Mouse (Mus musculus): ENCODE data around the gene Klhl3. TPM values are rescaled to one million over a fixed set of nuclear protein-coding genes. Genes with fewer than 3 reads are reported as not detected.

The Klhl3 gene
- polyA plus RNA-seq, 1 experiment from 2014 or later: 6.0 TPM

DNA sequence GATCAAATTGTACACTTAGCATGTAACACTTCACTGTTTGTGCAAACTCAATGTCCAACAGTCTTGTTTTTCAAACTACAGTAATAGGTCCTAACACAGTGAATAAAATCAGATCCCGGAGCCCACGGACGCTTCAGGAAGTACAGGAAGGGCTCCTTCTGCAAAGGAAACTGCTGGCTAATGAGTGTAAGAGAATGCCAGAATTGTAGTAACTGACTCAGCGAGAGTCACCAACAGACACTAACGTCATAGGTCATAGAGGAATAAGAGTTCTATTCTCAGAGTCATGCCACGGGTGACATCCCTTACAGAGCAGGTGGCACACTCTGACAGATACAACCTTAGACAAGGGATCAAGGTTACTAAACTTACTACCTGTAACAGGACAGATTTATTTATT, 78.9 kb downstream of the Klhl3 start:
- Histone ChIP-seq H3K4me1 (ENCODE audit: control insufficient read depth, insufficient read depth, low read length) (0 out of 2 replicates have a peak, but pooled peaks cover 9% of the 10 kb centered on the region), H3K9ac (ENCODE audit: low read depth, low read length) (no peak overlapping the region), H3K27me3 (ENCODE audit: control insufficient read depth, insufficient read depth, low read length) (no peaks in the 10 kb centered on the region), H3K36me3 (ENCODE audit: control insufficient read depth, insufficient read depth, low read length) (no peaks in the 10 kb centered on the region), H3K4me3 (ENCODE audit: low read length) (no peak overlapping the region), H3K27ac (ENCODE audit: low read depth, low read length) (no peak overlapping the region), H3K4me2 (replicated peaks; ENCODE audit: low read depth, low read length) (no peak overlapping the region), H3K9me3 (ENCODE audit: control insufficient read depth, low read length) (no peaks in the 10 kb centered on the region)
- ATAC-seq (ENCODE audit: low FRiP score, low TSS enrichment): no peak
- 77% methylated on average over 6 of the region's 6 CpGs for WGBS

DNA sequence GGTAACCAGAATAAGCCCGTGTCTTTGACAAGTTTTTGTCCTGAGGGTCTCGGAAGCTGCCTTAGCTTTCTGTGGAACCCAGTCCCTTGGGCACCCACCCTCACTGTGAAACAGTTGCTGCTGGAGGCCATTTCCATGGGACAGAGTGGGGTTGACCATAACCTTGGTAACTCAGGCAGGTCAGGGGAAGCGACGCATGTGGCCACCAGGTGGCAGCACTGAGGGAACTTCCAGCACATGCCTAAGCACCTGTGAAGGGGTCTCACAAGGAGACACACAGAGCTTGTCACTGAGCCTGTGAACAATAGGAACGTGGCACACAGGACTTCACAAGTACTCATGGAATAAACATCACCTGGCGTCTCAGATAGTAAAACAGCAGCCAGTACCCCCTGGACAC, 81.6 kb downstream of the Klhl3 start:
- Histone ChIP-seq H3K9ac (ENCODE audit: low read depth, low read length) (no peak overlapping the region), H3K9me3 (ENCODE audit: control insufficient read depth, low read length) (no peaks in the 10 kb centered on the region), H3K4me2 (replicated peaks; ENCODE audit: low read depth, low read length) (no peak overlapping the region), H3K4me3 (ENCODE audit: low read length) (no peak overlapping the region), H3K27me3 (ENCODE audit: control insufficient read depth, insufficient read depth, low read length) (no peaks in the 10 kb centered on the region), H3K27ac (ENCODE audit: low read depth, low read length) (no peak overlapping the region), H3K4me1 (ENCODE audit: control insufficient read depth, insufficient read depth, low read length) (0 out of 2 replicates have a peak, but pooled peaks cover 9% of the 10 kb centered on the region), H3K36me3 (ENCODE audit: control insufficient read depth, insufficient read depth, low read length) (no peaks in the 10 kb centered on the region)
- ATAC-seq (ENCODE audit: low FRiP score, low TSS enrichment): 0 out of 2 replicates have a peak, but pooled peaks have one; percentile 60
- WGBS: 61% methylated on average over 6 of the region's 6 CpGs

GRCm38 (mm10) chr13:58027115-58027514, 86.3 kb downstream of the Klhl3 start:
- Histone ChIP-seq H3K9ac (ENCODE audit: low read depth, low read length) (no peak overlapping the region), H3K4me2 (replicated peaks; ENCODE audit: low read depth, low read length) (no peak overlapping the region), H3K27me3 (ENCODE audit: control insufficient read depth, insufficient read depth, low read length) (no peaks in the 10 kb centered on the region), H3K4me3 (ENCODE audit: low read length) (no peak overlapping the region), H3K4me1 (ENCODE audit: control insufficient read depth, insufficient read depth, low read length) (no peaks in the 10 kb centered on the region), H3K27ac (ENCODE audit: low read depth, low read length) (no peak overlapping the region), H3K36me3 (ENCODE audit: control insufficient read depth, insufficient read depth, low read length) (no peaks in the 10 kb centered on the region), H3K9me3 (ENCODE audit: control insufficient read depth, low read length) (no peaks in the 10 kb centered on the region)
- WGBS: 88% methylated on average over 8 of the region's 8 CpGs
- ATAC-seq (ENCODE audit: low FRiP score, low TSS enrichment): no peak

DNA sequence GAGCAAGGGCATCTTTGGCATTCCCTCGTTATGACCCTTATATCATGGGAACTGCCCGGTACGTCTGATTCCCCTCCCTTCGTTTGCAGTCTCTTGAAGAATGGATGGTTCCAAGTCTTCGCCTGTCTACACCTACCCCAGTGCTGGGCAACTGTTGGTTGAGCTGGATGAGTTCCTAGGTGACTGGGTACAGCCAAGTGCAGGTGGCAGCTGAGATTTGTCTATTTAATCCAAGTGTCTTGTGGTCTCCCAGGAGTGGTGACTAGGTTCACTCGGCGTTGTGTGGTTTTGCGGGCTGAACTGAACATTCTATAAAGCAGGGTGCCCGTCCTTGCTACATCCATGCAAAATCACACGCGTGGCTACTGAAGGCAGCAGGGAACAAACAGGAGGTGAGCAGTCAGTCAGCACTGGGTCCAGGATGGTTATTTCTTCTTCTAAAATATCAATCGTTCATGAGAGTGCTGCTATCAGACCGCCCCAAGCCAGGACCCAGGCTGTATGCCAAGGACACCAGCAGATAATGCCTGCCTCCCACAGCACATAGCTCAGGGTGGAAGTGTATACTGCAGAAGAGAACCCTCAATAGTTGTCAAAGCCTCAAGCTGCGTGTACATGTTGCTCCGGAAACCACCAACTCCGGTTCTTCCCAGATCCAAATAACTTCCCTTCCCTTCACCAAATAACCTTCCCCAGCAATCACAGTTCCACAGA, 87.5 kb downstream of the Klhl3 start:
- Histone ChIP-seq H3K9me3 (ENCODE audit: control insufficient read depth, low read length) (no peaks in the 10 kb centered on the region), H3K9ac (ENCODE audit: low read depth, low read length) (no peak overlapping the region), H3K36me3 (ENCODE audit: control insufficient read depth, insufficient read depth, low read length) (no peaks in the 10 kb centered on the region), H3K4me2 (replicated peaks; ENCODE audit: low read depth, low read length) (no peak overlapping the region), H3K4me3 (ENCODE audit: low read length) (no peak overlapping the region), H3K27ac (ENCODE audit: low read depth, low read length) (no peak overlapping the region), H3K27me3 (ENCODE audit: control insufficient read depth, insufficient read depth, low read length) (no peaks in the 10 kb centered on the region), H3K4me1 (ENCODE audit: control insufficient read depth, insufficient read depth, low read length) (no peaks in the 10 kb centered on the region)
- no peak for ATAC-seq (ENCODE audit: low FRiP score, low TSS enrichment)
- WGBS: 91% methylated on average over 16 of the region's 16 CpGs

GRCm38 (mm10) chr13:58023726-58024453, 89.5 kb downstream of the Klhl3 start:
- Histone ChIP-seq H3K9ac (ENCODE audit: low read depth, low read length) (no peak overlapping the region), H3K36me3 (ENCODE audit: control insufficient read depth, insufficient read depth, low read length) (no peaks in the 10 kb centered on the region), H3K4me2 (replicated peaks; ENCODE audit: low read depth, low read length) (no peak overlapping the region), H3K4me3 (ENCODE audit: low read length) (no peak overlapping the region), H3K4me1 (ENCODE audit: control insufficient read depth, insufficient read depth, low read length) (no peaks in the 10 kb centered on the region), H3K27ac (ENCODE audit: low read depth, low read length) (no peak overlapping the region), H3K27me3 (ENCODE audit: control insufficient read depth, insufficient read depth, low read length) (no peaks in the 10 kb centered on the region), H3K9me3 (ENCODE audit: control insufficient read depth, low read length) (no peaks in the 10 kb centered on the region)
- ATAC-seq (ENCODE audit: low FRiP score, low TSS enrichment): no peak
- 67% methylated on average over 8 of the region's 8 CpGs for WGBS

- no peak overlapping the region for H3K4me2 ChIP-seq (replicated peaks; ENCODE audit: low read depth, low read length)
- H3K27ac ChIP-seq (ENCODE audit: low read depth, low read length): no peak overlapping the region
- no peaks in the 10 kb centered on the region for H3K36me3 ChIP-seq (ENCODE audit: control insufficient read depth, insufficient read depth, low read length)
- no peaks in the 10 kb centered on the region for H3K4me1 ChIP-seq (ENCODE audit: control insufficient read depth, insufficient read depth, low read length)
- no peaks in the 10 kb centered on the region for H3K9me3 ChIP-seq (ENCODE audit: control insufficient read depth, low read length)
- H3K4me3 ChIP-seq (ENCODE audit: low read length): no peak overlapping the region
- no peak for ATAC-seq (ENCODE audit: low FRiP score, low TSS enrichment)
- H3K27me3 ChIP-seq (ENCODE audit: control insufficient read depth, insufficient read depth, low read length): no peaks in the 10 kb centered on the region
- 73% methylated on average over 9 of the region's 9 CpGs for WGBS
- no peak overlapping the region for H3K9ac ChIP-seq (ENCODE audit: low read depth, low read length)
Observed at GRCm38 (mm10) chr13:58023001-58023560, 90.3 kb downstream of the Klhl3 start.

- no peak for ATAC-seq (ENCODE audit: low FRiP score, low TSS enrichment)
- 87% methylated on average over 10 of the region's 10 CpGs for WGBS
Observed at GRCm38 (mm10) chr13:58020428-58020827, 93.0 kb downstream of the Klhl3 start.

DNA sequence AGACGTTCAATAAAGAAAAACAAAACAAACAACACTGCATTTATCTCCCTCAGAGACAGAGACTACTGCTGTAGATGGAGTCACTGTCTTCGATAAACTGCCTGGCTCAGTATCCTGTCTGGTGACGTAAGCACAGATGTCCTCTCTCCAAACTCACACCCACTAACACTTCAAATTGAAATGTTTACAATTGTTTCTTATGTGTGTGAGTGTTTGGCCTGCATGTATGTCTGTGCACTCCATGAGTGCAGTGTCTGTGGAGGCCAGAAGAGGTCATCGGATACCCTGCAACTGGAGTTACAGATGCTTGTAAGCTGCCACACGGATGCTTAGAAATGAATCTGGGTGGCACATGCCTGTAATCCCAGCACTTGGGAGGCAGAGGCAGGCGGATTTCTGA, 96.1 kb downstream of the Klhl3 start:
- Histone ChIP-seq H3K4me2 (replicated peaks; ENCODE audit: low read depth, low read length) (no peak overlapping the region), H3K36me3 (ENCODE audit: control insufficient read depth, insufficient read depth, low read length) (no peaks in the 10 kb centered on the region), H3K4me3 (ENCODE audit: low read length) (no peak overlapping the region), H3K9ac (ENCODE audit: low read depth, low read length) (no peak overlapping the region), H3K9me3 (ENCODE audit: control insufficient read depth, low read length) (no peaks in the 10 kb centered on the region), H3K27me3 (ENCODE audit: control insufficient read depth, insufficient read depth, low read length) (no peaks in the 10 kb centered on the region), H3K4me1 (ENCODE audit: control insufficient read depth, insufficient read depth, low read length) (no peaks in the 10 kb centered on the region), H3K27ac (ENCODE audit: low read depth, low read length) (no peak overlapping the region)
- WGBS: 81% methylated on average over 6 of the region's 6 CpGs
- ATAC-seq (ENCODE audit: low FRiP score, low TSS enrichment): no peak

More at GRCm38 (mm10) chr13:58020428-58020827, 93.0 kb downstream of the Klhl3 start:
- Histone ChIP-seq H3K4me3 (ENCODE audit: low read length) (no peak overlapping the region), H3K36me3 (ENCODE audit: control insufficient read depth, insufficient read depth, low read length) (no peaks in the 10 kb centered on the region), H3K4me2 (replicated peaks; ENCODE audit: low read depth, low read length) (no peak overlapping the region), H3K9ac (ENCODE audit: low read depth, low read length) (no peak overlapping the region), H3K9me3 (ENCODE audit: control insufficient read depth, low read length) (no peaks in the 10 kb centered on the region), H3K27me3 (ENCODE audit: control insufficient read depth, insufficient read depth, low read length) (no peaks in the 10 kb centered on the region), H3K4me1 (ENCODE audit: control insufficient read depth, insufficient read depth, low read length) (no peaks in the 10 kb centered on the region), H3K27ac (ENCODE audit: low read depth, low read length) (no peak overlapping the region)
